Mouse (Mus musculus) adrenal gland, adult 8-10 months (tissue): ENCODE results near the gene Dnajc6. TPM values are rescaled to one million over a fixed set of nuclear protein-coding genes. Genes with fewer than 3 reads are reported as not detected.

ENCODE experiments used
- DNase-seq: peaks from one replicate; pipeline ENCODE4 v3.0.0; 2022
- total RNA-seq, 4 experiments: library from RNA; stranded (reverse); gene quantifications; 2 replicates each; pipeline ENCODE4 v1.2.4; 2022

Gene Dnajc6
- total RNA-seq = 10 to 100 TPM in 2 of 4 experiments, 1 to 10 TPM in 2; 5.8 to 20.3 (median 11.7) TPM

DNA sequence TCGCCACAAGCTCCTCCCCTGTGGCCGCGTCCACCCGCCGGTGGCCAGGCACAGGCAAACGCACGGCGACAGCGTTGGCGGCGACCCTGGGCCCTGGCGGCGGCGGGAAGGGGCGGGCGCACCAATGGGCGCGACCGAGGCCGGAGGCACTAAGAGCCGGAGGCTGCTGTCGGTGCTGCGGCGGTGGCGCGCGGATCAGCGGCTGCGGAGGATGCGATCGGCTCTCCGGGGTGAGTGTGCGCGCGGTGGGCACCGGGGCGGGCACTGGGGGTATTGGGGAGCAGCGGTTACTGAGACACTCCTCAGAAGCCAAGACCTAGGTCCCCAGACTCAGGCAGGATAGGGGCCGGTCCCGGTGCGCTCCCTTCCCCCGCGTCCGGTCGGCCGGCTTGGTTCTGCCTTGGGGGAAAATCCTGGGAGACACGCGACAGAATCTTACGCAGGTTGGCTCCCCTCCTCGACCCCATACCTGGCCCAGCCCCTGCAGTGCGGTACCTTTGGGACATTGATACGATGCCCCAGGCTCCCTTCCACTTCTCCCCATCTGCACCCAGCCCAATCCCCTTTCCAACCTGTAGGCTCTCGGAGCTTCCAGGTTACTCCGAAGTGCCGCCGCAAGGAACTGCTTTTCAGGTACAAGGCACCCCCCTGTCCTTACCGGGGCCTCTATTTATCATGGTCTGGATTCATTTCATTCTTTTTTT lies at the start of gene Dnajc6:
Gene Dnajc6 (plus strand): TSS at position 115 of the 704 bp plus-strand sequence.
- DNase-seq = no peak

DNA sequence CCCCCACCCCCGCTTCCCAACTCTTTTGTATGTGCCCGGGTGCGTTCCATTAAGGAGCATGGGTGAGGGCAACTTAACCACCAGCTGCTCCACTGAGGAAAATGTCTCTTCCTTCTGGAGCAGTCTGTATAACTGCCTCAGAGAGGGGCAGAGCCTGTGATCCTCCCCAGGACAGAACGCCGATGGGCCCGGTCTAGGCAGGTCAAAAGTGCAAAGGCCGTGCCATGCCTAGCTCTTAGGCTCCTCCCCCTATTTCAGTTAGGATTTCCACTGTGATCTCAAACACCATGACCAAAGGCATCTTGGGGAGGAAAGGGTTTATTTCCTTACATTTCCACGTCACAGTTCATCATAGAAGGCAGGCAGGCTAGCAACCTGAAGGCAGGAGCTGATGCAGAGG lies 47.7 kb upstream of the Dnajc6 start:
- no peak for DNase-seq

DNA sequence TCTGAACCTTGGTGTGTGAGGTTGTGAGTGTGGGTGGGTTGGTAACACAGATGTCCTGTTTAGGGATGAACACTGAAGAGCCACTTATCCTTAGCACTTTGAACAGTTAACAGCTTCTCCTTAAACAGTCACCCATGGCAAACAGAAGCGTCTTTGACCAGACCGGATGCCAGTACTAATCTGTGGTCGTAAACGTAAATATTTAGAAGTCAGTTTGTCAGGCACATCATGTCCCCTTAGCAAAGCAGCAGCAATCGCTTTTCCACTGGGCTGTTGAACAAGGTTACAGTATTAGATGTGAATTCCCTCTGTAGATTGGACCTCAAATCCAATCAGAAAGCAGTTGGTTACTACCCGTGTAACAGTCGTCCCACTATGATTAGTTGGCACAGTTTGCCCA lies 47.1 kb upstream of the Dnajc6 start:
- DNase-seq = no peak

DNA sequence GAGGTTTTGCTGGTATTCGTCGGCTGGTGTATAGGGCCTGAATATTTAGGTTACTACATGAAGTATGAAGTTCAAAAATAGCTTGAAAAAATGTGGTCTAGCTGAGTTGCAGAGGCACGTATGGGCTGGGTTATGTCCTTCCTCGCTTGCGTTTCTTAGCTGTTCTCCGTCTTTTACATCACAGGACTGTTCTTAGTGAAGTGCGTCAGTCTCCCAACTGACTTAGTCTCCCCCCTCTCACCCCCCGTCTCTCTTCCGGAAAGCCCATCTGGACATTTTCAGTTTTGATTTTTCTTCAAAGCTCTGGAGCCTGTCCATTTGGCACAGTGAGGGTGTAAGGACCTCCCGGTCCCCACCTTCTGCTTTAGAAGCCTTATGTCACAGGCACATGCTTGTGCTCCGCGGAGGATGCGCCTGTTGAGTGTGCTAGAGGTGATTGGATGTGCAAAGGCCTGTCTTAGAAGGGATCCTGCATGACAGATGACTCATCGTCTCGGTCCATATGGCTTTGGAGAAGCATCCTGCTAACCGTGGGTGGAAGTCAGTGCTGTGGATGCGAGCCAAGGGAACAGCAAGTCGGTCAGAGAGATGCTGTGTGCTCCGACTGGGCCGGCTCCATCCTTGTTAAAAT lies 46.2 kb upstream of the Dnajc6 start:
- DNase-seq = no peak

DNA sequence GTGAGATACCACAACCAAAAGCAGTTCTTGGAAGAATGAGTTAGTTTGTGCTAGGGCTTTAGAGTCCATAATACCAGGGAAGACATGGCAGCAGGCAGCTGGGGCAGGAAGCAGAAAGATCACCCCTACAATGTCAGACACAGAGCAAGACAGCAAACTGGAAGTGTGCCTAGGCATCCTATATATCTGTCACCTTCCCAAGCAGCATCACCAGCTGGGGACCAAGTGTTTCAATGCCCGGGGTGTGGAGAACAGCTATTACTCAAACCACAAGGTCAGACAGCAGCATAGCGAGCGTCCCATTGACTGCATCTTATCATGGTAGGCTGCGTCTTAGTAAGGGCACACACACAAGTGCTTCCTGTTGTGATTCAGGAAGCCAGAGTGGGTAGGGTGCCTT lies 45.4 kb upstream of the Dnajc6 start:
- no peak for DNase-seq

DNA sequence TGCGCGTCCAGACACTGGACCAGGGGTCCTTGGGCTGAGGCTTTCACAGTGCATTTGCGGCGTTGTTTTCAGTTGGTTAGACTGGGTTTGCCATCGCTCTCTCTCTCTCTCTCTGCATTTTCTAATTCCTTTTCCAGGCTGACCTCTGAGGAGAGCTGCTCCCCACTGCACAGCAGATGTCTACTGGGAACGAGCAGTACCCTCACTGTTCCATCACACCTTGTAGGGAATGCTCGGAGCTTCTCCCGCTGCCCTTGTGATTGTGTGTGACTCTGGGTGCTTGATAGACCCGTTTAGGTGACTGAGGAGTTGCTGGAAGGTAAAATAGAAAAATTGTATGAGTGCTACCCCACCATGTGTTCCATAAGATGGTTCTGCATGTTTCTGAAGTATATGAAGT lies 43.6 kb upstream of the Dnajc6 start:
- no peak for DNase-seq

DNA sequence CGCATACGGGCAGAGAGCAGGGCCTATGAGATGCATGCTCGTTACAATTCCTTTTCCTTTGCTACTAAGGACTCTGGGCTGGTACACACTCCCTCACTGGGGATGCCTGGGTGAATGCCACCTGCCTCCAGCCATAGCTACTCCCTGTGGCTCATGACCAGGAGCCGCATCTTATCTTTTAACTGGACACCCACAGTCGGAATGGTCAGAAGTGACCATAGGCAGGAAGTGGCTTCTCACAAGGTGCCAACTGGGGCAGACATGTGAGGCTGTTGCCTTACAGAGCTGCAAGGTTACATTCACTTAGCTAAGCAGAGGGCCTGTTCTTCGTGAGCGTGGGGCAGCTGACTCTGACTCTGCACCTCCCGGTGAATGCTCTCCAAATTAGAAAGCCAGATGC lies 39.3 kb upstream of the Dnajc6 start:
- no peak for DNase-seq

DNA sequence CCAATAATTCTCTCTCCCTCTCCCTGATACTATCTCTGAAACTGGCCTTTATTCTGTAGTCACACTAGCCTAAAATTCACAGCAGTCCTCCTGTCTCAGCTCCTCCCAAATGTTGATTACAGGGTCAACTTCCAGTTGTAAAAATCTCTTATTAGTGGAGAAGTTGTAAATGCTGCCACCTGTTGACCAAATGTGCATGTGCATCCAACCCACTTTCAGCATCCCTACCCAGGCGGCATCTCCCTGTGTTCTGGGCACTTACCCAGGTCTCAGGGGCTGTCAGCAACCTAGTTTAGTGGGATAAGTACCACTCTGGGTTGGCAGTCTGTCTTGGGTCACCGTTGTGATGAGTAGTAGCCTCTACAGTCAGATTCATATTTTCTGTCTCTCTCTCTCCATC lies 38.1 kb upstream of the Dnajc6 start:
- no peak for DNase-seq

DNA sequence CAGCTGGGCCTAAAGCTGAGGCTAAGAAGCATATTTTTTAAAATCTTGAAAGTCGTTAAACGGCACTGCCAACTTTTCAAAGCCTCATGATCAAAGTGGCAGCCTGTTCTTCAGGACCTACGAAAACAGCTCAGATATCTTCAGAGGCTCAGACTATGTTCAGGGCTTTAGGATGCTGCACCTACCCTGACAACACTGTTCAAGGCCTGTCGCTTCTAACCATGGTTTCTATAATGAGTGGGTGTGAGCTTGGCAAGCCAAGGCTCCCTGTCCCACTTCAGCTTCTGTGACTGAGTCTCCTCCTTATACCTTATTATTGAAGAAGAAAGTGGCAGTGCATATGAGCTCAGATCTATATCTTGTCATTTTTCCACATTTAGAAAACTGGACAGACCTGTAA lies 37.1 kb upstream of the Dnajc6 start:
- DNase-seq = no peak

DNA sequence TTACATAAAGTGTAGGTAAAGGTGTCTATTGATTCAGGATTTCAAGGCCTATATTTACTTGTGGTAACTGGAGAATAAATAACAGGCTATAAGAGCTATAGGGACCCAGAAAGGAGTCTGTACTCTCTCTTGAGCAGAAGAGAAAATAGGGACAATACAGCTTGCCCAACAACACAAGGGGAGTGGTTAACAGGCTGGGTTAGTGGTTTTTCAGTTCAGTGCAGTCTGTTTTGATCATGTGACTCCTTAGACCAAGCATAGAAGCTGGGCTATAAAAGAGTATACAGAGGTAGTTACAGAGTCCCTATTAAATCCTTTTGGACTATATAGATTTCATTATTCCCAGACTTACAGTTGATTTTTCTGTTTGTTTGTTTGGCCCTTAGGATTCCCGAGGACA lies 36.3 kb upstream of the Dnajc6 start:
- DNase-seq = no peak

DNA sequence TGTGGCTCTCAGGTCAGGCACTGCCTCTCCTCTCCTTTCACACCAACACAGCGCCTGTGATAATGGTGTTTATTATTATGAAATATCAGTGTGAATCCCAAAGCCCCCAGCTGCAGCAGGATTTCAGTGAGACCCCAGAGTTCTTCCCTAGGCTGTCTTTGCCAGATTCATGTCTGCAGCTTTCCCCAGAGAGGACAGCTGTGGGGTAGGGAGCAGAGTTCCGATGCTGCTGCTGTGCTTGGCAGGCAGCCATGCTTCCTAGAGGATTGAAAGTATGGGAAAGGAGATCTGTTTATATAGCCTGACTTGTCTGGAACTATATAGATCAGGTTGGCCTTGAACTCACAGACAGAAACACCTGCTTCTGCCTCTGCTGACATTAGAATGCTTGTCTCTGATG lies 34.4 kb upstream of the Dnajc6 start:
- no peak for DNase-seq

DNA sequence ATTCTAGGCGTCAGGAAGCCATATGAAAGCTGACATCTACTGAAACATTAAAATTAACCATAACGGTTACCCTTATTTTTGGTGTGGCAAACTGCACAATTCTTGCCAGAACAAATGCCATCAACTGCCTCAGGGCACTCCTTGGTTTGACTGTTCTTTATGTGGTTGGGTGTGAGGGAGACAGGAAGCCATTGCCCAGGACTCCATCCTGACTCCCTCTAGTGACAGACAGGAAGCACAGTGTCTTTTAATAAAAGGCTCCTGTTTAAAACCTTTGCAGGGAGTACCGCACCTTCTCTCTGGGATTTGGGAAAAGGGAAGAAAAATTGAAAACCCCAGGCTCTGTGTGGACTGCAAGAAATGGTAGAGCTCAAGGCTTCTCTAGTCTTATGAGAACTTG lies 30.2 kb upstream of the Dnajc6 start:
- DNase-seq = no peak

DNA sequence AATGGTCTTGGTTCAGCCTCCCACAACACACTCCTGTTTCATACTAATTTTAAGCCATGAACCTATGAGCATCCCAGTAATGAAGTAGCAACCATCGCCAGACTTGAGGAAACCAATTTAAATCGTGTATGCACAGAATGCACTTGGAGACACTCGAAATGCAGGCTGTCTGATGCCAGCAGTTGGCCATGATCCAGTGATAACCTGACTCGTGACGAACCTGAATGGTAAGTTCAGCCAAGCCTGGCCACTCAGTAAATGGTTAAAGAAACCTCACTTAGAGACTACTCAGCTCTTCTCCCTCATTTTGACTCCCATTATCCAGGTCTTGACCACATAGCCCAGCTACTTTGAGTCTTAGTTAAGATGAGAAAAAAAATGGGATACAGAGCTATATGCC lies 27.2 kb upstream of the Dnajc6 start:
- no peak for DNase-seq

DNA sequence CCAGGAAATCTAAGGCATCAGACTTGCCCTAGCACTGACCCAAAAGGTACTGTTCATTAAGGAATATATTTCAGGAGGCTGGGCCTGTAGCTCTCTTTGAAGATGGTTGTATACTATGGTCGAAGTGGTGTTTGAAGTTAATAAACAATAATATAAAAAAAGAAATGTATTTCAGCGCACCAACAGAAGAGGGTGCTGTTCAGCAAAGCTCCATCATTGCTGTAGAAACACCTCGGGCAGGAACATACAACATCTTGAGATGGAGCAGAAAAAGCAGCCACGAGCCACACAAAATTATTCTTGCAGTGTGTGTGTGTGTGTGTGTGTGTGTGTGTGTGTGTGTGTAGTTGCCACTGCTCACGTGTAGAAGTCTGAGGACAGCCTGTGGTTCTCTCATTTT lies 25.9 kb upstream of the Dnajc6 start:
- no peak for DNase-seq

DNA sequence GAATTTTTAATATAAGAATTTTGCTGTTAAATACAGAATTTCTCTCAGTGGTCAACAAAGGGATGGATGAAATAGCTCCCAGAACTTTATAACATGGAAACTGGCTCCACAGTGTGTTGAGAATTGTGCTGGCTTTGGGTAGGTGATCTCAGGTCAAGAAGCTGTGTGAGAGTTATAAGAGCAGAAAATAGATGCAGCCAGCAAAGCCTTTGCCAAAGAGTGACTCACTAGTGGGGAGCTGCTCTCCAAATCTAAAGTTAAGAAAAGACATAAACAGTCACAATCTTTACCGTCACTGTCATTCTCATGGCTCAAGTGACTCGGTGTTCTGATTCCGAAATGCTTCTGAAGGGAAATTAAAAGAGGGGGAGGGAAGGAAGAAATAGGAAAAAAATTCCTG lies 23.7 kb upstream of the Dnajc6 start:
- DNase-seq = no peak

DNA sequence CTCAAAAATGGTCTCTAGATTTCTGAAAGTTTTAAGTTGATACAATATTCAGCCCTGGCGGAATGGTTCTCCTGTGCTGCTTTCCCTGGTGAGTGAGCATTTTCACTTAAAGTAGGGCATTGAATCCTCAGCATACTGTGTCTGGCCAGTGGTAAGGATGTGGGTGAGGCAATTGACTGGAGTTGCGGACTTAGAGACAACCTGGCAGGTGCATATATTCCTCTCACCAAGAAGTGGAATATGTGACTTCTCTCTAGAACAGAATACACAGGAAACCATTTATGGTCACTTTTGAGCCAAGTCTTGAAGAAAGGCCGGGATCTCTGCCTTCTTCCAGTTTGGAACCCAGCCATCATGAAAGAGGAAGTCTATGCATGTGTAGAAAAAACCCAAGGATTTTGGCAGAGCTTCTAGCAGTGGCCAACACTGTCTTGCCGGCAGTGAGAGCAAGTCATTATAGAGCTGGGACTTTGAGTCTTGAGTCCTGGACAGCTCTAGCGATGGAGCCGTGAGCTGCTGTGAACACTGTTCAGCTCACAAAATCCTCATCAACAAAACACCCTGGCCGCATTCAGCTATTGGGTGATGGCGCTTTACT lies 6.0 kb upstream of the Dnajc6 start:
- no peak for DNase-seq

DNA sequence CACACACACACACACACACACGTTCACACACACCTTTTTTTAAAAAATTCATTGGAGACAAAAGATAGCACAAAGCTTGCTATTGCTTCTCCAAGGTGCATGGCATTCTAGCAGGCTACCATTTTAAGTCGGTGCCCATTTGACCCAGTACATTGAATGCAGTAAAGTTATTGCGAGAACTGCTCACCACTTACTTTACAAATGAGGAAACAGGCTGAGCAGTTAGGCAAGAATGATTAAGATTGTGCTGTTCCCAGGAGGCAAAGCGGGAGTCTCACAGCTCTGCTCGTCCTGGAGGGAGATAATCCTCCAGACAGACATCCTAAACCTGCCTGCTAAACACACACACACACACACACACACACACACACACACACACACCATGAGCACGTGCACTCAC lies 4.7 kb upstream of the Dnajc6 start:
- DNase-seq = no peak

DNA sequence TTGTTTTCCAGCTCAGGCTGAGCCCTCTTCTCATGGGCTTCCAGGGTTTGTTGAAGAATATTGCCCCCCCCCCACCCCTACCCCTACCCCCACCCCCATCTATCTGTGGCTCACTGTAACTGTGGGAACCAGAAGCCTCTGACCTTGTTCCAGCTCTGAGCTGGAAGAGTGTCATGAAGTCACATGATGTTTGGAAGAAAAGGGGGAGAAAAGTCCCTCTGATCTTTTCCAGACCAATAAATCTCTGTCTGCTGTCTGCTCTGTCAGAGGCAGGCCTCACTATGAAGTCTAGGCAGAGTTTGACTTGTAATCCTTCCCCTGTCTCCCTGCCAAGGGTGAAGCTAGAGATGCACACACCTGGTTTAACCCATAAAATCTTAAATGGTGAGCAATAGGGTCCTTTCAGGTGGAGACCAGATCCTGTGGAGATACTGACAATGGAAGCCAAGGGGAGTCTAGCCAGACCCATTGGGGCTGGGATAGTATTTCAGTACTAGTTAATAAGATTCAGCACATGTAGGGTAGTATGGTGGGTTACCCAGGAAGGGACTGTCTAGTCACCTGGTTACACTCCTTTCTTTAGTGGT lies 2.7 kb upstream of the Dnajc6 start:
- no peak for DNase-seq

DNA sequence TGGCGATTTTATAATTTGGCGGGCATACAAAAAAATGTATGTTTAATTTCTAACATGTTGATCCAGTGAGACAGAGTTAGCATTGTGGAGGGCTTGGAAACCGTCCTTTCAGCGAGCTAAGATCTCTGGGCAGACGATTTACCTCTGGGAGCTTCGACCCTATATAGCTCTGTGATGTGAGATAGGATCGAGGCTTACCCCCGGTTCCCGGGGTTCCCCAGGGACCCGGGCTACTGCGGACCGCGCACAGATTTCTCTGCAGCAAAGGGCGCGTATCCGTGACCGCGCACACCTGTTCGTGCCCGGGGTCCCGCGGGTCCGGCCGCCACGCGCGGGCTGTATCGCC lies 287 bp upstream of the Dnajc6 start:
- DNase-seq = no peak

DNA sequence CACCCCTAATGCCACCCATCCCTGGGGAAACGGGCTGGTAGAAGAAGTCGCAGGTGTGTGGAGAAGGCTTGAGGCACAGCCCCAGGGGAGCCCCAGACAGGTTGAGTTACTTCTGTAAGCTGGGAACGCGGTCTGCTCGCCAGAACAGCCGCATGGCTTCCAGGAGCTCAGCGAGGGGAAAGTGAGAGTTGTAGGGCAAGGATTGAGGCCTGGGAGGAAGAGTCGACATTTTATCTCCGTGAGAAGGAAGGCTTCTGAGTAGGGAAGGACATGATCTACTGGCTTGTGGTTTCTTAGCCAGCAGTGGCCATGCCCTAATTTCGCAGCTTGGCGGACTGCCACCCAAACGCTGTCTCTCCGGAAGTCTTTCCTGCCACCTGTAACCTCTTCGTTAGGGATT lies 888 bp downstream of the Dnajc6 start:
- DNase-seq = peak; percentile 46

DNA sequence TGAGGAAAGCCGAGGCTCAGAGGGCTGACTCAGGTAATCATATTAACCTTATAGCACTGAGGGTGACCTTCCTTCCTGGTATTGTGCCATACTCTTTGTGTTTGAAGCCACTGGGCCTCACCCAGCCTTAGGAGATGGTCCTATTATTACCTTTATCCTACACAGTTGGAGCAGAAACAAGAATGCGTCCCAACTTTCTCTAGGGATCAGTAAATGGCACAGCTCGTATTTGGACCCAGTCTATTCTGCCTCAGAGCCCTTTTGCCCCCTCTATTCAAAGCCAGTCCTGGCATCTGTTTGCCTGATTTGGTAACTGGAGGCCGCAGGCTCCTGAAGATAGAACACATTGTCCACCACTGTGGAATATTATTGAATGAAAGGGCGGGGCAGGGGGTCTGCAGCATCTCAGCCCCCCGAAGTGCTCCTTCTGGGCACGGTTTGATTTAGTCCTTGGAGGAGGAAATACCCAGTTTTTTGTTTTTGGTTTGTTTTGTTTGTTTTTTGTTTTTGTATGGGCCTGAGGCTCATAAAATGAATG lies 8.1 kb downstream of the Dnajc6 start:
- DNase-seq = no peak

DNA sequence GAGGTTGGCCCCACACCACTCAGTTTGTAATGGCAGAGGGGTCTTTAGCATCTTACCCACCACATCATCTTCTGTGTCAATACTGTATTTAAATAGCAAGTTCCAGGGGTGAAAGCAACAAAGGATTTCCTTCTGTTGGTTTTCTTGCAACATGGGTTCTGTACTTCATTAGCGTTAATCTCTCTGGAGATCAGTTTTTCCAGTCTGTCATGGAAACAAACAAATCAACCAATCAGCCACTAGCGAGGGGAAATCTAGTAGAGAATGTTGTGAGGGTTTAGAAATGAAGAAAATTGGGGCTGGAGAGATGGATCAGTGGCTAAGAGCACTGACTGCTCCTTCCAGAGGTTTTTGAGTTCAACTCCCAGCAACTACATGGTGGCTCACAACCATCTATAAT lies 9.5 kb downstream of the Dnajc6 start:
- DNase-seq = no peak

DNA sequence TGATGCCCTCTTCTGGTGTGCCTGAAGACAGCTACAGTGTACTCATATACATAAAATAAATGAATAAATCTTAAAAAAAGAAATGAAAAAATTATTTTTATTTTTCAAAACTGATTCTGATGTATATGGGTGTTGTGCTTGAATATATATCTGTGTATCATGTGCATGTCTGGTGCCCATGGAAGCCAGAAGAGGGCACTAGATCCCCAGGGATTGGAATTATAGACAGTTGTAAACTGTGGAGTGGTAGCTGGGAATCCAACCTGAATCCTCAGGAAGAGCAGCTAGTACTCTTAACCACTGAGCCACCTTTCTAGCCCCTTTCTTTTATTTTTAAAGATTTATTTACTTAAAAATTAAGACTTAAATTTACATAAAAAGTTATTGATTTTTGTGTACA lies 9.9 kb downstream of the Dnajc6 start:
- no peak for DNase-seq
